In the genomic region with DNA sequence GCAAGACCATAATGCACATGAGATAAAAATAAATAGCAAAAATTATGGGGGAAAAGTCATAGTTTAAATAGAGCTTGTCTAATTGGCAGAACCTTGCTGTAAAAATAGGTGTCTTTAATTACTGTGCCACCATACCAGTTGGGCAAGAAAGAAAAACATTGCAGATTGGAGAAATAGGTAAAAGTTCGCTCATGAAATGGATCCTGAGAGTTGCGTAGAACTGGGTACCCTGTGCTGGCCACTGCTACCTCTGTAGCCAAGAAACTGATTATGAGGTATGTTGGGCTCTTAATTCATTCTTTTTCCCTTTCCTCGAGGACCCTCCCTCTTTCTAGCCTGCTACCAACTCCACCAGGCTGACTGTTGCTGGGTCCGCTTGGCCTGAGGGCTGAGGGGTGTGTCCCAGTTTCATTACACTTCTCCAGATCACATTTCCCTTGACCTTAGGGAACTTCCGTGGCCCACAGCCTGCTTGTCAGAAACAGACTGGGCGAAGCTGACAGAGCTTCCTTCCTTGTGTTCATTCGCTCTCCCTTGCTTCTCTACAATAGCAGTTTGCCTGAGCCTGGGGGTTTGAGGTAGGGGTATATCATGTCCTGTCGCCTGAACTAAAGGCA, we compare ENCODE assay signal across 9 mouse cellular contexts. TPM values are rescaled to one million over a fixed set of nuclear protein-coding genes. Genes with fewer than 3 reads are reported as not detected.
A peak's percentile ranks its signal among the peaks of the same experiment; 100 is the strongest.
DNase-seq lines count a peak whose midpoint lies in the region; ATAC-seq and TF ChIP-seq lines count a peak whose summit lies in the region.
"Had no signal": no experiment of that assay in that cellular context is flagged by ENCODE, and none has a peak within 500 bp of the region (broad histone marks: within the 10 kb centered on the region; RNA-seq: fewer than 3 reads in every experiment).

No protein-coding gene starts in this region.

- no peaks in the 10 kb centered on the region for H3K27me3 ChIP-seq in cerebellum, adult 2 months (ENCODE audit: control insufficient read depth, insufficient read depth, low read length)

- H3K27ac ChIP-seq in cerebellum, adult 2 months (ENCODE audit: insufficient read depth, low read length), result no peak overlapping the region

- DNase-seq in adrenal gland, adult 8-10 months, result peak; percentile 38
- DNase-seq in adrenal gland, postnatal 4 days (ENCODE audit: low spot score in 2 of 2), result no peak
- peak; percentile 42 to 59 for DNase-seq in gastrocnemius, adult 8-10 months (ENCODE audit: low spot score in 2 of 2)
- DNase-seq in kidney, postnatal 10 days, result peak; percentile 66
- DNase-seq in cerebellum, adult 2 months, result no peak
- DNase-seq in yolk sac, embryonic 10.5 days (ENCODE audit: low spot score), result no peak
- DNase-seq in thymus, postnatal 4 days, result no peak

- no peak for TF ChIP-seq CTCF in cerebellum, adult 2 months (IDR thresholded peaks at IDR 0.05; ENCODE audit: borderline replicate concordance, insufficient read depth, low read depth, low read length)

- 39% methylated on average over 8 of the region's 8 CpGs for WGBS in cerebellum, adult 2 months

- H3K4me1 ChIP-seq in cerebellum, adult 2 months (ENCODE audit: control insufficient read depth, insufficient read depth, low read length), result no peaks in the 10 kb centered on the region

- no peak for TF ChIP-seq POLR2A in cerebellum, adult 2 months (IDR thresholded peaks at IDR 0.05; ENCODE audit: borderline replicate concordance, insufficient read depth, low read length)

- H3K4me3 ChIP-seq in cerebellum, adult 2 months (replicated peaks; ENCODE audit: insufficient read depth, low read depth, low read length), result no peak overlapping the region

- peak; percentile 92 for ATAC-seq in megakaryocyte, adult 5-6 weeks (ENCODE audit: poor library complexity, severe bottlenecking)

RNA-seq across cellular contexts. Expression of gene Rnase13, which starts 18.5 kb away (rescaled TPM):
- not detected for total RNA-seq in adrenal gland, adult 8-10 months (2022)
- not detected for total RNA-seq in adrenal gland, postnatal 4 days (2021)
- not detected for total RNA-seq in gastrocnemius, adult 8-10 months (2022)
- not detected in 2 replicates for total RNA-seq in megakaryocyte, adult 5-6 weeks (2015)
- total RNA-seq in megakaryocyte, adult 5-6 weeks (2017), result not detected in 2 replicates
- polyA plus RNA-seq in cerebellum, adult 2 months (2012; rRNA removed), result 0.10 TPM in 1 of 2 replicates, not detected in the other
- polyA plus RNA-seq: limb, embryonic 14.5 days had no signal

RNA-seq across cellular contexts. Expression of gene Tppp2, which starts 22.8 kb away (rescaled TPM):
- total RNA-seq in adrenal gland, adult 8-10 months (2022), result not detected
- total RNA-seq in adrenal gland, postnatal 4 days (2021), result not detected
- 1 to 10 TPM in 3 of 4 experiments, under 1 TPM in 1; 0.92 to 1.7 (median 1.7) TPM for total RNA-seq in gastrocnemius, adult 8-10 months (2022)
- total RNA-seq in megakaryocyte, adult 5-6 weeks (2015), result not detected in 2 replicates
- total RNA-seq in megakaryocyte, adult 5-6 weeks (2017), result not detected in 2 replicates
- not detected in 2 replicates for polyA plus RNA-seq in cerebellum, adult 2 months (2012; rRNA removed)
- polyA plus RNA-seq: limb, embryonic 14.5 days had no signal

RNA-seq across cellular contexts. Expression of gene Ndrg2, which starts 27.1 kb away (rescaled TPM):
- total RNA-seq in adrenal gland, adult 8-10 months (2022), result 100 to 1,000 TPM; 209 to 364 (median 285) TPM
- total RNA-seq in adrenal gland, postnatal 4 days (2021), result 100 to 1,000 TPM; 155 to 181 TPM
- total RNA-seq in gastrocnemius, adult 8-10 months (2022), result 1,000 to 10,000 TPM; 1,880 to 2,007 (median 1,939) TPM
- 0.36 and 1.5 TPM in 2 replicates for total RNA-seq in megakaryocyte, adult 5-6 weeks (2015)
- total RNA-seq in megakaryocyte, adult 5-6 weeks (2017), result not detected in 2 replicates
- polyA plus RNA-seq in cerebellum, adult 2 months (2012; rRNA removed), result 997 and 1,033 TPM in 2 replicates

RNA-seq across cellular contexts. Expression of gene Arhgef40, which starts 43.5 kb away (rescaled TPM):
- 10 to 100 TPM; 40.7 to 74.9 (median 57.2) TPM for total RNA-seq in adrenal gland, adult 8-10 months (2022)
- 100 to 1,000 TPM; 102 to 110 TPM for total RNA-seq in adrenal gland, postnatal 4 days (2021)
- 1 to 10 TPM; 5.7 to 9.4 (median 6.2) TPM for total RNA-seq in gastrocnemius, adult 8-10 months (2022)
- 1.7 and 2.6 TPM in 2 replicates for total RNA-seq in megakaryocyte, adult 5-6 weeks (2015)
- total RNA-seq in megakaryocyte, adult 5-6 weeks (2017), result 2.2 and 5.1 TPM in 2 replicates
- 44.1 and 48.0 TPM in 2 replicates for polyA plus RNA-seq in cerebellum, adult 2 months (2012; rRNA removed)

RNA-seq across cellular contexts. Expression of gene Slc39a2, which starts 48.4 kb away (rescaled TPM):
- total RNA-seq in adrenal gland, adult 8-10 months (2022), result 1 to 10 TPM in 1 of 4 experiments, under 1 TPM in 3; 0.20 to 1.2 (median 0.66) TPM
- total RNA-seq in adrenal gland, postnatal 4 days (2021), result under 1 TPM; 0.82 to 0.95 TPM
- under 1 TPM; 0.11 to 0.48 (median 0.33) TPM for total RNA-seq in gastrocnemius, adult 8-10 months (2022)
- total RNA-seq in megakaryocyte, adult 5-6 weeks (2015), result 0.07 TPM in 1 of 2 replicates, not detected in the other
- total RNA-seq in megakaryocyte, adult 5-6 weeks (2017), result 0.18 and 0.20 TPM in 2 replicates
- polyA plus RNA-seq in cerebellum, adult 2 months (2012; rRNA removed), result 13.8 and 15.0 TPM in 2 replicates

Comparison
In these comparisons a context has a peak if more than half of its experiments do, and no peak if none do; other contexts are left out.
1. DNase-seq: peak in adrenal gland, adult 8-10 months (single experiment), gastrocnemius, adult 8-10 months (2 of 2) and kidney, postnatal 10 days (single experiment); none in adrenal gland, postnatal 4 days (0 of 2), cerebellum, adult 2 months (0 of 2), yolk sac, embryonic 10.5 days (single experiment) and thymus, postnatal 4 days (single experiment).
2. RNA of gene Ndrg2, which starts 27.1 kb away (total RNA-seq): 1,880 to 2,007 TPM in gastrocnemius, adult 8-10 months, 209 to 364 TPM in adrenal gland, adult 8-10 months and 155 to 181 TPM in adrenal gland, postnatal 4 days; 0.36 to 1.5 TPM in megakaryocyte, adult 5-6 weeks; every median in the first group is over 10 times any median in the second.